Mouse (Mus musculus) erythroblast, embryonic 14.5 days (primary cell): ENCODE data around the gene Tmem107.

Experiments used
- GATA1 ChIP-seq: IDR thresholded peaks from 2 replicates; pipeline ENCODE4 v1.6.1; 2012; ENCODE audit warnings: low read length, inconsistent platforms, mixed read lengths
- TAL1 ChIP-seq: IDR thresholded peaks from 3 replicates; pipeline ENCODE4 v1.6.1; 2012; ENCODE audit warnings: low read length, inconsistent platforms, mixed read lengths

- TF ChIP-seq TAL1 (no peak), GATA1 (no peak)
These were observed 17.0 kb downstream of the Tmem107 start for GRCm38 (mm10) chr11:69087597-69087996.
